Mouse (Mus musculus): ENCODE measurements at regions not wholly inside any gene's neighbourhood (a gene's known extent, or its start where the extent isn't known, plus 50 kb on each side); places are given as distances from the start of the nearest gene placed in this dataset.
A peak's percentile ranks its signal among the peaks of the same experiment; 100 is the strongest.

DNA sequence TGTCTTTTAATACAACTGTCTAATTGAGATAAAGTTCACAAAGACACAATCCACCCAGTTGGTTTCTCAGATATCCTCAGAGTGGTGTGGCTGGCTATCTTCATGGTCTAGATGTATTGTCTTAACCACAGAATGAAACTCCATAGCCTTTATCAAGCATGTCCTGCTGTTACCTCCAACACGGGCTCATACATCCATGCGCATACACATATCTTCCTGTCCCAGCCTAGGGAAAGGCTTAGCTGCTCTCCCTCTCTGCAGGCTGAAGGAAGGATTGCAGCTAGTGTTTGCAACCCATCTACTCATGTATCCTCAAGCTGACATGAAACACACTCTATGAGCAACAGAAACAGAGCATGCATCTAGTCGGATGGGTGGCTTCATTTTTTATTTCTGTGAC is 517.2 kb upstream of the Mgmt start:
- no peak for DNase-seq

- peak; percentile 83 to 89 for DNase-seq
These were observed 516.7 kb upstream of the Mgmt start for GRCm38 (mm10) chr7:136377742-136378141.

GRCm38 (mm10) chr7:136378321-136378720 is 516.1 kb upstream of the Mgmt start:
- peak; percentile 6 to 27 for DNase-seq

DNA sequence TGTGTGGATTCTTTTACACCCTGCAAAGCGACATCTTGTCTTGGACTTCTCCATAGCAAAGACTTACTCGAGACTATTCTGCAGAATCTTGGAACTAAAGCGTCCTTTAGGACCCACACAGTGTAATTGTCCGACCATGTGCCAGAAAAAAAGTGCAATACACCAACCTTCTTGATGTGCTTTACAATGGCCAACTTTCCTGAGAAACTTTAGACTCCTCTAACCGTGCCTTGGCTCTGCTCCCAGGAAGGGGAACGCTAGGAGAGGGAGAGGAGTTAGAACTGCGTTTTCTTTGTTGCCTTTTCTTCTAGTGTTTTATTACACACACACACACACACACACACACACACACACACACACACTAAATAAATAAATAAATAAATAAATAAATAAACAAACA is 515.1 kb upstream of the Mgmt start:
- DNase-seq, result no peak

DNA sequence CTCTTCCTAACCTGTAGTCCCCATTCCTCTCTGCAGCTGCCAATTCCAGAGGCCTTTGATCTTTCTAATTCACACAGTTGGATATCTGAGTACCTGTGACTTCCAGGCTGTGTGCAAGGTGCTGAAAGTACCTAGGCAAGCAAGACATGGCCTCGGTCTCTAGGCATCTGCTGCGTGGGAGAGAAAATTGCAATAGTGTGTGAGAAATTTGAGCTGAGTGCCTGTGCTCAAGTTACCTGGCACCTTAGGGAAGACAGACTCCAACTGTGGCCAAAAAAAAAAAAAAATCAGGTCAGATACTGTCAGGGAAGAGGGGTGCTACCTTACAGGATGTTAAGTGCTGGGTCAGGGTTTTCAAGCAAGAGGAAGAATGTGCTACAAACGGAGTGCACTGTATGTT is 514.7 kb upstream of the Mgmt start:
- no peak for DNase-seq

DNA sequence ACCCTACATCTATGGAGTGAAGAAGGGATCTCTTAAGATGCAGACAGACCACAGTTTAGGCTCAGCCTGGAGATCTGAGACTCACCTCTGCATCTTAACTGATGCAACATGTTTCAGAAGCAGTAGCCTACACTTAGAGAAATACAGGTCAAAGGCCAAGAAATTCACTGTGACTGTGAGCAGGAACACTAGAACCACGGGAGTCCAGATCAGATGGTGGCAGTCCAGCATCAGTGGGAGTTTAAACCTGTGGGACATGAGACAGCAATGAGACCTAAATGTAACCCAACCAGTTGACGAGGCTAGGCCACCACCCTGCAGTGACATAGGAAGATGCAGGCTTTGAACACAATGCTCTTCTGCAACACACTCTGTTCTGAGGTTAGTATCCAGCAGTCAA is 511.1 kb upstream of the Mgmt start:
- DNase-seq, result no peak

DNA sequence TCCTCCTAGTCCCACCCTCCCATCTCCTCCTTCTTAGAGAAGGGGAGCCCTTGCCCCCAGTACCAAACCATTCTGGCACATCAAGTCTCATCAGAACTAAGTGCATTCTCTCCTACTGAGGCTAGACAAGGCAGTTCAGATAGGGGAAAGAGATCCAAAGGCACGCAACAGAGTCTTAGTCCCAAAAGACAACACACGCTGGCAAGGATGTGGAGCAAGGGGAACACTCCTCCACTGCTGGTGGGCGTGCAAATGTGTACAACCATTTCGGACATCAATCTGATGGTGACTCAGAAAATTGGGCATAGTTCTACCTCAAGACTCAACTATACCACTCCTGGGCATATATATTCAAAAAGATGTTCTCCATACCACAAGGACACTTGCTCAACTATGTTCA is 506.7 kb upstream of the Mgmt start:
- no peak for DNase-seq

DNA sequence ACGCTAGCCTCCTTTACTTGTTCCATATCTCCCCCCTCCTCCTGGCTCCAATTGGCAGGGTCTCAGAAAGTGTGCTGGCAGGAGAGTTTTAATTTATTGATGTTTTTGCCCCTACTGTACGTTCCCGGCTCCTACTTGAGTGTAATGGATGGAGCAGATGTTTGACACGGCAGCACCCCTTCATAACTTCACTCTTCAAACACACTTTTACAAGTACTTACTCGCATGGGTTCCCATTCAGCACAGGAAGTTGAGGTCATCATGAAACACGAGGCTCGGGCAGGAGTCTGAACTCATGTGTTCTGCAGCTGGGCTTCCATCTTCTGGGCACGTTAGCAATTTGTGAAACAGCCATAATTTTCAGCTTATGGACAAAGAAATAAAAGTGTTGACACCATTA is 504.3 kb upstream of the Mgmt start:
- DNase-seq, result no peak

DNA sequence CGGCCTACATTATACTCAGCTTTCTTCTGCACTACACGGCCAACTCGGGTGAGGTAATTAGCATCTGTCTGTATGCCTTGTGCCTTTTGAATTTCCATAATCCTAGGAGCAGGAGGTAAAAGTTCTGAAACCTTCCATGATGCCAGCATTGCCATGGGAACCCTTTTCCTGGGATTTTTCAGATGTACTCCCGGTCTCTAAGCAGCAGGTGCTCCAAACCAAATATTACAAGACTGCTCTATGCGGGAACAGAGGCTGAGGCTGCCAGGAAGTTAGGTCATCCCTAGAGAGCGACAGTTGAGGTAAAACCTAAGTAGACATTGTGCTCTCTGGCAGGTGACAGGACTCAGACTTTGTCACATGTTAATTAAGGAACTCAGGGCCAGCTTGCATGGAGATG is 501.0 kb upstream of the Mgmt start:
- no peak for DNase-seq

DNA sequence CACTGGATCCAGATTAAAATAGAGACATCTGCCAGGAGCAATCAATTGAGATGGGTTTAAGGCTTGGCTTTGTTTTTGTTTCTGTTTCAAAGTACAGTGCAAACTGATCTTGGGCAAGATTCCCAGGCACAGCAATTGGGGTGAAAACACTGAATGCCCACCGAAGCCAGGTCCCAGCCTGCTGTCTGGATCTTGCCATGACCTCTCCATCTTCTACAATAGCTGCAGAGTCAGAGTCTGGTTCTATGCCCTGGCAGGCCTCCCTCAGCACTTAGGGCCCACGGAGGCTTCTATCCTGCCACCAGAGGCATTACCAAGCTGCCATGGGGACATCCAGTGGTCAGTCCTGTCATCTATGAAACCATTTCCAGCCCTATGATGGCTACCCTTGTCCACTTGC is 498.6 kb upstream of the Mgmt start:
- no peak for DNase-seq

DNA sequence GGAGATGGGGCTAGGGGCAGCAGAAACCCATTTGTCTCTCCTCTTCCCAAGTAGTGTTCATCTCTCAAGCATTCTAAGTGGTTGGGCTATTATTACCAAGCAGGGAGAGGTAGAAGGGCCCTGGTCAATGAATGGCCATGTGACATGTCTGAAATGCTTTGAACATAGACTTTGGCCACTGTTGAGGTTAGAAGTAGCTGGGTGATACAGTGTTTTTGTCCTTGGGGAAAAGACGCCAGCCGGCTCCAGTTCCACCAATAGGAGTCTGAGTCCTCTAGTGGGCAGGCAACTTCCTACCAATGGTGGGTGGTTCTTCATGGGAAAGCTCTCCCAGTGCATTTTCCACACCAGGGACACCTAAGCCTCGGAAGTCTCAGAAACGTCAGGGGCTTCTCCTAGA is 497.3 kb upstream of the Mgmt start:
- no peak for DNase-seq

DNA sequence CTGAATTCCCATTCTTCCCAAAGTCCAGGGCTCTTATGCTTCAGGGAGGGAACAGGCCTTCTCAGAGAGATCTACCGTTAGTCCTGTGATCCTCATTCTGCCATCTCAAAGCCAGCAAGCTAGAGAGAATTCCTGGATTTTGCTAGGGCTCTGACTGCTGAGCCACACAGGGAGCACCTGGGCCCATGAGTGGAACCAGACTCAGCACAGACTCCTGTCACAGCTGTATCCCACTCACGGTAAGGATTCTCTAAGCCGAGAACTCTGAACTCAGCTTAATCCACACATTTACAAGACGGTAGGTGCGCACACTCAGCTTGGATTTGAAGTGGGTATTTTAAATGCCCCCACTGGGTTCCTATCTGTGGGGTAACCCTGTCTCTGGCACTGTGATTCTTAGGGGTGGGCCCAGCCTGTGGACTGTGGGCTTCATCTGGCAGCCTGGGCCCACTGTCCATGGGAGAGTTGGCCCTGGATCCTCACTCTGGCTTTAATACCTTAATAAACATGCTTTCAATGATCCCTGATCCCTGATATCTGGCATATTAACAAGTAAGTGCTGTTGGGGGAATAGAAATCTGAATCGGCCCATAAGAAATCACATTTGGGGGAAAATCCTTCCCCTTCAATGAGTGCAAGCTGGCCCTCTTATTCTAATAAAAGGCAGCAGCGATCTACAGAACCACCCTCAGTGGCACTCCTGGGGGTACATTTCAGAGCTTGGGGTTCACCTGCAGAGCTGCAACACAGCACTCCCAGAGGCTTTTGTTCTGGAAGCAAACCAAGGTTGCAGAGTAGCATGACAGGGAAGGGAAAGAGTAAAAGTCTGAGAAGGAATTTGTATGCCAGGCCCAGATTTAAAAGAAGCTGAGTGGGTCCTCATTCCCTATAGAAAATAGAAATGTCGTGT is 491.5 kb upstream of the Mgmt start:
- DNase-seq, result no peak

DNA sequence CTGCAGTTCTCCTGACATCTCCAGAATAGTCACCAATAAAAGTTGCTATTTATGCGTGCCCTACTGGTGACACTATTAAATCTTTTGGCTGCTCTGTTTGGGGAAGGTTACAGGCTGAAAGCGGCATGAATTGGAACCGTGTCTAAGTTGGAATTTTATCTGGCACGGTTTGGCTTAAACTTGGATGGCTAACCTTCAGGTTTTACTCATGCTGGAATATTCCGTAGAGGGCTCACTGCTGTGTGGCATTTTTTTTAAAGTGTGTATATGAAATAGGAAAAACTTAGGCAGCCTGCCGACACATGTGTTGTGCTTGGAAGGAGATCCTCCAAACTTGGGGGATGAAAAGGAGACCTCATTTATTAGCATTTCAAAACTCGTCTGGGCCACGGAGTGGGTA is 489.0 kb upstream of the Mgmt start:
- DNase-seq, result peak; percentile 23 to 29

DNA sequence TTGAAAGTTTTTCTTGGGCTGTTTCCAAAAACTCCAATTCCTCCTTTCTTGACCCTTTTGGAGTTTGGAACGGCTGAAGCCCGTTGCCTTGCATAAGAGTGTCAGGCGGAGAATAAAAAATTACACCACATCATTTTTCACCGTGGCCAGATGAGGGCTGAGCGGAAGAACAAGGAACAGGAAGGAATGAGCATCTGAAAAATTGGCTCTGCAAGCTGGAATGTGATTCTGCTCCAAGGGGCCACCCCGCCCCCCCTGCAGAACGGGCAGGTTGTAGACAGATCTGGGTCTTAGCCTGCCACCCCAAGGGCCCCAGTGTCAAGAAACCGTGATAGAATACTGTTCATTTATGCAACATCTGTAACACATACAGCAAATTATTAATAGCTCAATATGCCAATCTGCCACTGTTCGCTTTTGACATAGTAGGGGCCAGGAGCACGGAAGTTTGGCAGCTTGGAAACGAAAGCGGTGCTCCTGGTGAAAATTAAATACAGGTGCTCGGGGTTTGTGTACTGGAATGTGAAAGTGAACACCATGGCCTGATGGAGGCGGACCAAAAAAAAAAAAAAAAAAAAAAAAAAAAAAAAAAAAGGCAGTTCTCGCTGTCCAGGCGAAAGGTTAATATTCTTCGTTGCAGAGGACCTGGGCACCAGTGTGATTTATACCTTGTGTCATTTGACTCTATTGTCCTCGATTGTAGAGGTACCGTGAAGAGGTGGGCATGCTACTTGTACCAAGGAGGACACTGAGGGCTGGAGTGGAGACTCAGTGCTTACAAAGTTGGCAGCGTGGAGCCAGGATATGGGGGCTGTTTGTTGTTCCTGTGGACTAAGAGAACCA is 487.9 kb upstream of the Mgmt start:
- DNase-seq, result peak; percentile 61 to 69

DNA sequence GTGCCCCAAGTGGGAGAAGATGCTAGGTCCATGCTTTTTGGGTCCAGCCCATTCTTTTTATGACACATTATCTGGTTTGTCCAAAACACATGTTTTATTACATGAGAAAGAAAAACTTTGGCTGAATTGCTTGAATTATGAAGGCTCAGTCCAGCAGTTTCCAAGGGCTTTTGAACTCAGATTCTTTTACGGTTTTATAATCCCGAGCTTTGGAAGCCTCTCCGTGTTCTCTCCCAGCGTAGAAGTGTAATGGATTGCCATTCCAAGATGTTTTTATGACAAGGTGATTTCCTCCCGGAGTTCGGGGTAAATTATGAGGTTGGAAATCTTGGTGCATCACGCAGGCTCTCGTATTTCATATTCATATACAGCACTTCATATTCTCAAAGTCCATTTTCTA is 479.6 kb upstream of the Mgmt start:
- no peak for DNase-seq

DNA sequence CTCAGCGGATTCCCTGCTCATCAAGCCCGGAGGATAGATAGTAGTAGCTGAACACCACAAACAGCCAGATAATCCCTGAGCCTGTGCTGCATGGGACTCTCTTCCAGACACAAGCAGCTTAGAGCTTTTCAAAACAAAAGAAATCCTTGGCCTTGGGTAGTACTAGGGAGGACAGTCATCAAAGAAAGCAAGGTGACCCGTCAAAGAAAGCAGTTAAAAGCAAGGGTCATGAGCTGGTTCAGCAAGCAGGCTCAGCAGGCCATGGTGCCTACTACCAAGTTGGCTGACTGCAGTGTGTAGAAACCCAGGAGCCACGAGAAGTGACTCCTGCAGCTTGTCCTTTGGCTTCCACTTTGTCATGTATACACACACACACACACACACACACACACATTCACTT is 477.1 kb upstream of the Mgmt start:
- DNase-seq, result no peak

- DNase-seq, result peak in 1 of 2 experiments; percentile 14
These were observed 470.4 kb upstream of the Mgmt start for GRCm38 (mm10) chr7:136423846-136424531.

- DNase-seq, result no peak
These were observed 467.2 kb upstream of the Mgmt start for GRCm38 (mm10) chr7:136427164-136427563.

- DNase-seq, result no peak
These were observed 464.1 kb upstream of the Mgmt start for GRCm38 (mm10) chr7:136430085-136431011.

DNA sequence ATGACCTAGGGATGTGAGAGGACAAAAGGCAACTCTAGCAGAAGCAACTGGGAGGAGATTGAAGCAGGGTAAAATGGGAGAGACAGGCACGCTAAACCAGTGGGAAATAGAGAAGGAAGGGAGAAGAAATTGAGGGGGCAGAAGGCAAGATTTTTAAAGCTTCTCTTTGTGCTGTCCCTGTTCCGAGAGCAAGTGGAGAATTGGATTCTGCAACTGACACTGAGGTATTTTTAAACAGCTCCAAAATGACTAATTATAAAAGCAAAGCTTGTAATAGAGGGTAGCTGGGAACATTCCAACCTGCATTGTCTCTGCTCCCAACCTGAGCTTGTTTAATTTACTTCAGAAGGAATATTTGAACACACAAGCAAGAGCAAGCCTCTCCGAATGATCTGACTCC is 460.7 kb upstream of the Mgmt start:
- DNase-seq, result no peak

- no peak for DNase-seq
These were observed 459.9 kb upstream of the Mgmt start for GRCm38 (mm10) chr7:136434510-136434909.

GRCm38 (mm10) chr7:136443436-136443835 is 451.0 kb upstream of the Mgmt start:
- DNase-seq, result no peak

Data from heart, adult 18-20 months (tissue).